Mouse (Mus musculus): Measurements from ENCODE around the gene BC048679. TPM values are rescaled to one million over a fixed set of nuclear protein-coding genes. Genes with fewer than 3 reads are reported as not detected.

BC048679 gene
- not detected for total RNA-seq (2021)

DNA sequence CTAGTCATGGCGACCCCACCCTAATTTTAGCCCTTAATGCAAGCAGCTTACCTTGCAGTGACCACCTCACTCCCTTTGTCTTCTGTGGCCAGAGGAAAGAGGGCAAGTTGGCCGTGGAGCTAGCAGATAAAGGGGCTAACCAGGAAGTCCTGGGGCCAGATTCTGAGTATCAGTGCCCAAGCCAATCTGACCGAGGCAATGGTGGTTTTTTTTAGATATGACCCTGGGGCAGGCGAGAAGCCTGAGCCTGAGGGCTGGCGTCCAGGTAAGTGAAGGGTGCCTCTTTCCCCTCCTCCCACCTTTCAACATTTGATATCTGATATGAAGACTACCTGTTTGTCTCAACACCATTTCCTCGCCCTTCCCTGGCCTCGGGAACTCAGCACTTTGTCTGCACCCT lies at the start of gene BC048679:
Gene BC048679, minus strand, starts transcription at position 101 of the 400 bp plus-strand sequence.
- no peak for DNase-seq (ENCODE audit: extremely low spot score in 1 of 2, low spot score in 1 of 2)

DNA sequence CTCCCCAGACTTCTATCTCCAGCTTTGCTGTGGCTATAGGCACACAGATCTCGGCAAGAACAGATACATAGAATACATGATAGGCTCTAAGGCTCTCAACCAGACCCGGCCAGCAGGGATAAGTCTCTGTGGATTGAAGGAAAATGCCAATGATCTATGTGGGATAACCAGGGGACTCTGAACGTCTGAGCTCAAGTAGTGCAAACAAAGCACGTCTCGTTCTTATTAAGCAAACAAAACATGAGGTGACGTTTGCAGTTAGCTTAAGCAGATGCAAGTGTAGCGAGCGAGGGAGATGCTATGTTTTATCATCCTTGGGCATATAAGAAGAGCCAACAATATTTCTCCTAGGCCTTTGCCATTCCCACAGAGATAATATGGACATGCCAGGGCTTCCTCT lies 44.9 kb upstream of the BC048679 start:
- DNase-seq (ENCODE audit: extremely low spot score in 1 of 2, low spot score in 1 of 2), result no peak

DNA sequence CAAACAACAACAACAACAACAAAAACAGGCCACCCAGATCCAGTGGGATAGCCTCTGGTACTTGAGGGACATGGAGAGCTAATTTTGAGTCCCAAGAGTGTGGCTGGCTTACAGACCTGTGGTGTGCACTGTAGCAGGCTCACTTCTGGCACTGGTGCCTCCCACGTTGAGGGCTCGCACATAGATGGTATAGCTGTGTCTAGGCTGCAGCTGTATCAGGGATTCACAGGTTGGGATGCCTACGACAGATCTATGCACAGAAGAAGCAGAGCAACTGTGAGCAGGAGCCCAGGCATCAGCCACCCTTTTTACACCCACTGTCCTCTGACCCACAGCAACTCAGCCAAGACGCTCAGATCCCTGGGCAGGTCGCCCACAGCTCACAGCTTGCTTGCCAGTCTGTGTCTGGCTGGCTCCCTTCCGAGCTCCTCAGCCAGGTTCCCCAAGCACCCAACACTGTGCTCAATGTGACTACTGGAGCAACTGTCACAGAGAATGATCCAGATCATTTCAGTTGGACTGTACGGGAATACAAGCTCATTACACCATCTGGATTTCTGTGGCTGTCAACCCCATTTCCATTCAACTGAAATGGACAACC lies 43.9 kb upstream of the BC048679 start:
- DNase-seq (ENCODE audit: extremely low spot score in 1 of 2, low spot score in 1 of 2), result peak; percentile 57 to 69

DNA sequence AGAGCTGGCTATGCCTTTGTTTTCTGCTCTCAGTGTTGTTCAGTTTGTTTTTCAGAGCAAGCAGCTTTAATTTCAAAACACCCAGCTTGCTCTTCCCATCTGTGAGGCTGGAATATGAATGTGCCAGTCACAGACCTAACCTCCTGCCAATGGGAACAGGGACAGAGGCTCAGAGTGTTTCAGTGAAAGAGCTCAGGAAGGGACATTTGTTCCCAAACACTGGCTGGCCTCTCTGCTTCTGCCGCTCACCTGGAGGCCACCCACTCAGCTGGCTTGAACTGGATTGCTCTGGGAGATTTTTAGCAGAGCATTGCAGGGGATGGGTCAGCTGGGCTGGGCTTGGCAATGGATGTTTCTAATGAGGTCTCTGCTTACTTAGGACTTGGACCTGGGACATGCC lies 42.9 kb upstream of the BC048679 start:
- DNase-seq (ENCODE audit: extremely low spot score in 1 of 2, low spot score in 1 of 2), result no peak

DNA sequence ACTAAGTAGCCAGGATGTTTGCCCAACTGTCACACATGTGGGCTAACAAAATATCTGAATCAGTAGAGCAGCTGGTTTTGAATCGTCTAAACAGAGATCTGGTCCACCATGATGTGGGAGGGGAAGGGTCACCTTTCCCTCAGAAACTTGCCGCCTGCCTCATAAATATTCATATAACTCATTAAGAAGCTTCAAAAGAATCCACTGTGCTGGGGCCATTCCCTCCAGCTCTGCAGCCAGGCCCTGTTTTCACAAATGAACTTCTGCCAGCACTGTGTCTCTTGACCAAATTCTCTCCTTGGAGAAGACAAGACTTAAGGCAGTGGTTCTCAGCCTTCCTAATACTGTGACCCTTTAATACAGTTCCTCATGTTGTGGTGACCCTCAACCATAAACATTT lies 41.5 kb upstream of the BC048679 start:
- DNase-seq (ENCODE audit: extremely low spot score in 1 of 2, low spot score in 1 of 2), result no peak

DNA sequence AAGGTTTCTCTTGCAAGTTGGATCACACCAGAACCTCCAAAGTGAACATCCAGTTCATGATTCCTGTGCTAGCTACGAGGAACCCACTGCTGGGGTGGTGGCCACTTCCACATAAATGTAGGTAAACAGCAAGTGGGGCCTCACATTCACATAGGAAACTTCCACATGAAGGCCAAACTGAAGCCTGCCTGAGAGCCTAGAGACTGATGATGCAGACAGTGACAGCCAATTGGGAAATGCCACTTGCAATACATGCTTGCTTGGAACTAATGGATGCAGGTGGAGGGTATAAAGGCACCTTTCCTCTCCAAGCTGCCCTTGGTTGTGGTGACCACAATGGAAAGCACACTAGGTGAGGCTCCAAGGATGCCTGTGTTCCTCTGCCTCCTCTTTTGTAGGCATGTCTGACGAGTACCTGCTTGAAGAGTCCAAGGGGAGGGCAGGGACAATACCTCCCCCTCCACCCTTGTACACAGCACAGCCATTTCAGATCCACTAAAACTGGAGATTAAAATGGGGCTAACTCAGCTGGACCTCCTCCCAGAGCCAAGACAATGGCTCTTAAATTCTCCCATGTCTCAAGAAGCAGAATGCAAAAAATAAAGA lies 40.1 kb upstream of the BC048679 start:
- DNase-seq (ENCODE audit: extremely low spot score in 1 of 2, low spot score in 1 of 2), result peak in 1 of 2 experiments; percentile 35

DNA sequence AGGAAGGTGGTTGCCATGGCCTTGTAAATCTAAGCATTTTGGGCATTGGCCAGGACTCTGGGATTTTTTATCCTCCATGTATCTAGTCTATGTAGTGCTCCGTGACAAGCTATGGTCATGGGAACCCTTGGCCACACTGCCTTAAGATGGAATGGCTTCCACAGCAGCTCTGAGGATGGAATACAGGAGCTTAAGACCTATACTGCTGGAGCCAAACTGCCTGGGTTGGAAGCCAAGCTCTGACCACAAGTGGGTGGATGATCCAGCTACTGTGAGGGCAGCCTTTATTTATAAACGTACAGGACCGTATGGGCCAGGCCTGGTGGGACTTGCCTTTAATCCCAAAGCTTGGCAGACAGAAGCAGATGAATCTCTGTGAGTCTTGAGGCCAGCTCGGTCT lies 38.4 kb upstream of the BC048679 start:
- DNase-seq (ENCODE audit: extremely low spot score in 1 of 2, low spot score in 1 of 2), result no peak

DNA sequence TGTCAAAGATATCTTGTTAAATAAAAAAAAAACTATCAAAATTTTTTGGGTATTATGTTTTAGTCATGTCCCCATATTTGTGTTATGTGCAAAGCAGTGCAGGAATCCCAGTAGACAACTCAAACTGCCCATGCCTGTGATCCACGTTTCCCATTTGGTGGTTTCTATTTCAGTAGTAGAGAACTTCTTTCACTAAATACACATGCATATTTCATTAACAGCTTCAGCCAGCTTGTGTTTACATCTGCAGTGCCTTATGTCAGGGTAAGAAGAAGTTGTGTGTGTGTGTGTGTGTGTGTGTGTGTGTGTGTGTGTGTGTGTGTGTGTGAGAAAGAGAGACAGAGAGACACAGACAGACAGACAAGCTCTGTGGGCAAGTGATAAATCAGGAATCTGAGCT lies 33.4 kb upstream of the BC048679 start:
- no peak for DNase-seq (ENCODE audit: extremely low spot score in 1 of 2, low spot score in 1 of 2)

DNA sequence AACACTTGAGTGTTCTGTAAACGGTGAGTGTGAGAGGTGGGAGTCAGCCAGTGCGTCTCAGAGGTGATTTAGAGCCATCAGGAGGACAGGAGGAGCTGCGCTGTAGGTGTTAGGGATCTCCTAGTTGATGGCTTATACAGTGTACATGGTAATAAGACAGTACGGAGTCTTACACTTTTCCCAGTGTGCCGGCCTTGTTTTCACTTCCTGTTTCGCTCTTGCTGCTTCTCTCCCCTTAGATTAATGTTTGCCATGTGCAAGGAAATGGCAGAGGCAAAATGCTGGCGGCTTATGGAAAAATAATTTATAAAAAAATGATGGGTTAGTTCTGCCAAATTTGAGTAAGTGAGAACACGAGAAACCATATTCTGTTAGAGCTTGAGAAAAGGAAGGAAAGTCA lies 30.8 kb upstream of the BC048679 start:
- DNase-seq (ENCODE audit: extremely low spot score in 1 of 2, low spot score in 1 of 2), result no peak

DNA sequence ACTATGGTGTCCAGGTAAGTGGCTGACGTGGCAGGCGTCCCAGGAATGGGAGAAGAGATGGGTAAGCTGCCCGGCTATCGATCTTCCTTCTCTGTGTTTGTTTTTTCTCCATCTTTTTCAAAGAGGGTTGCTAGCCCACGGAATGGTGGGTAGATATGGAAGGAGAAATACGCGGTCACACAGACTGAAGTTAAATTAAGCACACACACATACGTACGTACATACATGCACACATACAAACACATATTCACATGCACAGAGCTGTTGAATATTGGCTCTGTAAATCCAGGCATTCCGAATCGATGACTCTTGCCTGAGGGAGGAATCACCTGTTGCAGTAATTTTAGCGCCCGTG lies 25.6 kb upstream of the BC048679 start:
- no peak for DNase-seq (ENCODE audit: extremely low spot score in 1 of 2, low spot score in 1 of 2)

DNA sequence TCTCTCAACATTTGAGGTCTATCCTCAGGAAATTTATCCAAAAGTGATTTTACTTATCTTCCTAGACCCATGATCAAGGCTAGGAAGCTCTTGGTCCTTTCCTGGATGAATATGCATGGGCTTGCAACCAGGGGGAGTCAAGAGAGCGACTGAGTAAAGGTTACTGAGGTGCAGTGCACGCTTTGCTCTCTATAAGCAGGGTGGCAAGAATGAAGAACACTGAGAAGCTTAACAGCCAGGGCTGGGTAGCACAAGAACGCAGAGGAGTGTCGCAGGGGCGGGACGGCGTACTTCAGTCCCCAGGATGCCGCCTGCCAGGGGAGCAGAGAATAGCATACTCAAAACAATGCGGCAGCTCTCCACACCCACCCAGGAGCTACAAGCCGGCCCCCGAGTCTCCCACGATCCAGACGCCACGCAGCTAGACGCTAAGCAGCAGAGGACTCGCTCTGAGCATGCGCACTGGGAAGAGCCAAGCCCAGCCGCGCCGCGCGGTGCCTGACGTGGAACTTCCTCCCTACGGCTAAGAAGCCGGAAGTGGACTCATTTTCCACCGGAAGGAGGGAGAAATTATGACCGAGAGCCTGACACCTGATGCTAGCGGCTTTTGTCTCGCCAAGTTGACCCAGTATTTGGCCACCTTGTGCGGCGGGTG lies 25.1 kb upstream of the BC048679 start:
- DNase-seq (ENCODE audit: extremely low spot score in 1 of 2, low spot score in 1 of 2), result peak; percentile 78 to 85

DNA sequence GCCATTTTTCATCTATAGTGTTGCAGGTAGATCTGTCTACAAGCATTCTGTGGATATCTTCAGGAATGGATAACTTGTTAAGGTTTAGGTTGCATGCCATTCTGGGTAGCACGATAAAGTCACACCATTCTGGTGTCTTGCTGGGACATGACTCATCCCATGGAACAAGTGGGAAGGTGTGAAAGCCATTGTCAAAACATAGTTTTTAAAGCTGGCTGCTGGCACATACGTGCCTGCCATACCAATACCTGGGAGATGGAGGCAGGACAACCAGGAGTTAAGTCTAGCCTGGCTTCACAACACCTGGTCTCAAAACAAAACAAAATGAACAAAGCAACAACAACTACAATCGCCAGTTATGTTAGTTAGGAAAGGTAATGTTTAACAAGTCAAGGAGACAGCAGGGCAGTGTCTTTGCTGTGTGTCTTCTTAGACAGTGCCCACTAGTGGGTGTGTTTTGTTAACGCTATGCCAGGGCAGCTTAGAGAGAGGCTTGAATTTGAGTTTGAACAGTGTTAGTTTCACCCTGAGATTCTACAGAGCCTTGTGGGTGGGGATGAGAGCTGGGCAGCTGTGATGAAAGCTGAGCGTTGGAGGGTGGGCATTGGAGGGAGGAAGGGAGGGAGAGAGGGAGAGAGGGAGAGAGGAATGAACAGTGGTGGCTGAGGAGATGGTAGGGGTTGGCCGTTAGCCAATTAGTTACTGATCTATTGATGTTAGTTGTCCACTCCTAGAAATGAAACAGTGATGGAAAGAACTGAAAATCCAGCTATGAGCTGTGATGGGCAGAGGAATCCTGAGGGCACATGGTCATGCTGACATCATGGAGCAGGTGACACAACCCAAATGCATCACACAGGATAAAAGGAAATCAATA lies 18.3 kb upstream of the BC048679 start:
- no peak for DNase-seq (ENCODE audit: extremely low spot score in 1 of 2, low spot score in 1 of 2)

DNA sequence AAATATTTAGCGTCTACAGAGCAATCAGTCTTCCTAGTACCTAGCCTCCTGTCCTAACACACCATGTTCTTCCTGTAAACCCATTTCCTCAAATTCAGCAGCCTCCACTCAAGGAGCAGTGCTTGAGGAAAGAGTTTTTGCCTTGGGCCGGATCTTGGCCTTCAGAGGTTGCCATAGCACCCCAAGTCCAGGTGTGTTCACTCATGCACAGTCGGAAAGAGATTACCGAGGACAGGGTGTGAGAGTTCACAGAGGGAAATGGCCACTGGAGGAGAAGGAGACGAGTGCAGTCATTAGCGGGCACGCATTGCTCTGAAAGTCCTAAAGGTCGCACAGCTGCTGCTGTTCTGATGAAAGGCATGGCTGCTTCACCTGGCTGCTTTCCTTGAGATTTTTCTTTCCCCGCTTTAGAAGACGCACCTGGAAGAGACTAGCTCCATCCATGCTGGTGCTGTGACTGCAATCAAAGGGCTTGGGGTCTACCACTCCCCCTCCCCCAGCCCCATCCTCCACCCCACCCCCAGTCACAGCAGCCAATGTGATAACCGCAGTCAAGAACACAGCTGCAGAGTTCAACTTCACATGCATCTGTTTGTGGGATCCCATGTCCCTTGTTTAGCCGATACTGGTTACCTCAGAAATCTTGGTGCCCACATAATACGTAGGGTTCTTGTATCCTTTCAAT lies 17.0 kb upstream of the BC048679 start:
- DNase-seq (ENCODE audit: extremely low spot score in 1 of 2, low spot score in 1 of 2), result no peak

DNA sequence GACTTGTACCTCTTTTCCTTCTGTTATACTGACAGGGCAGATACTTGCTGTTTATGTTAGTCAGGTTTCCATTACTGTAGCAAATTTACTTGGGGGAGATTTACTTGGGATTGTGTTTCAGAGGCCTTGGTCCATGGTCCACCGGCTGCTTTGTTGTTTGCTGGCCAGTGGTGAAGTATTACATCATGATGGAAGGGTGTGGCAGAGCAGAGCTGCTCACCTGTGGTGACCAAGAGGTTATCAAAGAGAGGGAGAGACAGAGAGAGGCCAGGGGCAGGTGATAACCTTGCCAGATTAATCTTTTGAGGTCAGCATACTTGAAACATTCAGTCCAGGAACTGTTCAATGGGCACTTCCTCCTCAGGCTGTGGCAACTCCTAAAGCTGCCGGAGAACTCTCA lies 3.0 kb upstream of the BC048679 start:
- no peak for DNase-seq (ENCODE audit: extremely low spot score in 1 of 2, low spot score in 1 of 2)

DNA sequence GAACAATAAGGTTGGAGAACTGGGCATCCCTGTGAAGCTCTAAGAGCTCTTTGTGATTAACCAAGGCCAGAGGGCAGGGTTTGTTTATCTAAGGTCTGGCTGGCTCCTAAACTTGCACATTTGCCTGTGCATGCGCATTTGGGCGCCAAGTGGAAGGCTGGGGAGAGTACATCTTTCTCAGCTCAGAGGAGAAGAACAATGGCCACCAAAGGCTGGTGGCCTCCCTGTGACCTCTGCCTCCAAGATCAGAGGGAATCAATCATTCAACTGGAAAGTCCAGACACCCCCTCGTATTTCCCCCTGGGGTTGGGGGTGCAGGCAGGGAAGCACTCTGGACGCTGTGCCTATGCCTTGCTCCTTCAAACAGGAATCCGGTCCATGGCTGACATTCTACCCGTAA lies 910 bp downstream of the BC048679 start:
- no peak for DNase-seq (ENCODE audit: extremely low spot score in 1 of 2, low spot score in 1 of 2)

DNA sequence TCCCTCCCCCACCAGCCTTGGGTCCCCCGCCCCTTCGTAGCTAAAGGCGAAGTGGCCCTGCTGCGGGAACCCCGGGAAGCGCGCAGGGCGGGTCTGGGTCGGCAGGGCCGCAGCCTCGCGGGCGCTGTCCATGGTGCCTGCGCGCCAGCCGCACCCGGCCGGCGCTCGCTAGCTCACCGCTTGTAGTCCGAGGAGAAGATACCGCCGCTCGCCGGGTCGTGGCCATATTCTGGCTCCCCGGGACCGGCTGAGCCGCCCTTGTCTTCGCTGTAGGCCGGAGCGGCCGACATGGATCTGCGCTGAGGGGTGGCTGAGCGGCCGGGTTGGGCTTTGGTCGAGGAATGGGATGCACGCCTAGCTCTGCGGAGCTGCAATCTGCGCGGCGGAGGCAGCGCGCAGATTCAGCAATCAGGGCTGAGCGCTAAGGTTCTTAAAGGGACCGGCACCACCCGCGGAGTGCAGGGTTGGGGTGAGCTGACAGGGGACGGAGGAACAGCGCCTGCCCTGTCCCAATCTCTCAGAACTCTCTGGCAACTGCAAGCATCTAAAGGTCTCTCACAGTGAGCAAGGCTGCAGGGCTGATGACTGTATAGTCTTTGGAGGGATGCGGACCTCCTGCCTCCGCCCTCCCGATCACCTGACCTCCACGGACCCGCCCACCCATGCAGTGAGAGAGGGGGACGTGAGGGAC lies 4.6 kb downstream of the BC048679 start, which contains the start of gene Ap3b2:
Gene Ap3b2, minus strand, starts transcription at position 595 of the 691 bp plus-strand sequence.
- peak; percentile 59 to 77 for DNase-seq (ENCODE audit: extremely low spot score in 1 of 2, low spot score in 1 of 2)

DNA sequence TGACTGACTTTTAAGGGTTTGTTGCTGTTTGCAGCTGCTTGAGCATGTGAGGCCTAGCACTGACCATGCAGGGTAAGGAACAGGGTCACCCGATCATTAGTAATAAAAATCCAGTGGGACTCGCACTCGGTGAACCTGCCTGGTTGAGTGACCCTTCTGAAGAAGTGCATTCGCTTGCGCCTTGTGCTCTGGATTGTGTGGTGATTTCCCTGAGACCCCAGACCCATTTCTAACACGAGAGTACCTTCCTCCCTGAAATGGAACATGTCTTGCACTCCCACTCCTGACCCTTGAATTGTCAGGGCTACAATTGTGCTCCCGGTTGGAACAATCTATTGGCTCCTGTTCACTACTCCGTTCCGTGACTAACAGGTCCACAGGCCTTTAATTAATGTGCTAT lies 5.5 kb downstream of the BC048679 start:
- DNase-seq (ENCODE audit: extremely low spot score in 1 of 2, low spot score in 1 of 2), result no peak

DNA sequence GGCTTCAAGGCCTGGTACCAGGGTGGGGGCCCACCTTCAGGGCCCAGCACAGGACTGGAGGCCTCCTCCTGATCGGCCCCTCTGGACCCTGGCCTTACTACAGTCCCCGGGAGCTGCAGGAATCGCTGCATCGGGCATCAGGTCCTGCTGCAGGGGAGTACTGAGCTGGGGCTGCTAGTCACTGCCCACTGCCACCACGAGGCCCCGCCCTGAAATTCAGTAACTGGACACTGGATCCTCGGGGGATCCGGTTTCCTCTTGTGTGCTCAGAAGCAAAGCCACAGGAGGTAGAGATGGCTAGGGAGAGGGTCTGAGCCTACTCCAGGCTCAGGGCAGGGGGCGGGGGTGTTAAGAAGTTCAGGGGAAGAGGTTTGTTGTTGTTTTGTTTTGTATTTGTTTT lies 8.4 kb downstream of the BC048679 start:
- no peak for DNase-seq (ENCODE audit: extremely low spot score in 1 of 2, low spot score in 1 of 2)

DNA sequence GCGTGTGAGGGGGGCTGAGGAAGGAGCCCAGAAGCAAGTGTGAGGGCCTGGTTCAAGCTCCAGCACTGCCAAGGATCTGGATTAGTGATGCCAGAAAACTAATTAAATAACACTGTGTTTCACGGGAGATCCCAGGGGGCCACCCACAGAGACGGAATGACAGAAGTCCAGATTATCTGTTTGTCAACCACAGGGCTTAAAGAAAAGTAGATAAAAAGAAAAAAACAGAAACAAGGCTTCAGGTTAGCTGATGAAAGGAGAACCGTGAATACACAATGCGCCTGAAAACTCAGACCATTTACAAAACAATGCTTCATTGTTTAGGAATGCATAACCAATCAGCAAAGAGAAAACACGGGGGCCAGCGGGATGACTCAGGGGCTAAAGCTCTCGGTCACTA lies 17.3 kb downstream of the BC048679 start:
- no peak for DNase-seq (ENCODE audit: extremely low spot score in 1 of 2, low spot score in 1 of 2)

DNA sequence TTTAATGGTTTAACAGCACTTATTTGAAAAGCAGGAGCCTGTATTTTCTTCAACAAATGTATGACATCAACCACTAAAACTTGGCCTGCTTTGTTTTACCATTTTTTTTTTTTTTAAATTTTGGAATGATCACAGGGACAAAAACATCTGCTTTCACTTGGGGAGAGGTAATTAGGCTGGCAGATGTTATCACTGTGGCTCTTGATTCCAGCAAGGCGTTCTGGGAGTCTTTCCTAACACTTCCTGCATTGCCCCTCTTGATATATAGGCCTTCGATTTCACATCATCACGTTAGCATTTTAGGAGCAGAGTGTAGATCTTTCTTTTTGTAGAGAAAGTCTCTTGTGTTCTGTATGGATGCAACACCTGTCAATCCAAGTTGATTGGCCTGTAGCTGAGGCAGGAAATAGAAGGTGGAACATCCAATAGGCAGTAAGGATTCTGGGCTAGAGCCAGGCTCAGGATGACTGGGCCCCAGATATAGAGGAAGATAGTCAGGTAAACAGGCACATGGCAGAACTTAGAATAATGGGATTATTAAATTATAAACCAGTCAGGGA lies 18.5 kb downstream of the BC048679 start:
- DNase-seq (ENCODE audit: extremely low spot score in 1 of 2, low spot score in 1 of 2), result no peak

Measured in layer of hippocampus, postnatal 25 days (tissue).